Comparison of ENCODE assay signal across 22 mouse cellular contexts in the genomic region with DNA sequence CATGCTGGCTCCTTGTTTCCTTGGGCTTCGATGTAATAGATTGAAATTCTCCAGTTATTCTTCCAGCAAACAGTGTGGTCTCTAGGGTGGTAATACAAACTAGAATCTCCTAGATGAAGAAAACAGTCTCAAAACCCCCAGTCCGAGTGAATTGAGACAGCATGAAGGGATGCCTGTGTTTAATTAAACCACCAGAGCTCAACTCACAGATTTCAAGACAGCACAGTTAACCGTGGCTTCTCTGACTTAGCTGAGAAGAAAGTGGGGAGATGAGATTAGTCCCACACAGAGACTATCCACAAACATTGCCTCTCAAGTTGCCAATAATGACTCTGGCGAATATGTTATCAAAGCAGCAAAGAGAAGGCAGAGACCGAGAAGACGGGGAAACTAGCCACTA.
"Had no signal": no experiment of that assay in that cellular context is flagged by ENCODE, and none has a peak within 500 bp of the region (broad histone marks: within the 10 kb centered on the region; RNA-seq: fewer than 3 reads in every experiment).

No protein-coding gene starts in this region.

- H3K9ac ChIP-seq: liver, embryonic 13.5 days; liver, embryonic 15.5 days; liver, postnatal 0 days; lung, embryonic 15.5 days; neural tube, embryonic 13.5 days; neural tube, embryonic 15.5 days had no signal

- H3K27me3 ChIP-seq: liver, embryonic 13.5 days; liver, embryonic 15.5 days; lung, embryonic 15.5 days; megakaryocyte, embryonic 14.5 days; neural tube, embryonic 13.5 days; neural tube, embryonic 15.5 days had no signal

- H3K36me3 ChIP-seq: liver, embryonic 13.5 days; liver, embryonic 15.5 days; lung, embryonic 15.5 days; neural tube, embryonic 13.5 days; neural tube, embryonic 15.5 days had no signal

- H3K9me3 ChIP-seq: liver, embryonic 15.5 days; lung, embryonic 15.5 days; neural tube, embryonic 13.5 days; neural tube, embryonic 15.5 days had no signal

- ATAC-seq: liver, postnatal 0 days; lung, postnatal 0 days; midbrain, embryonic 16.5 days had no signal

- DNase-seq: liver, embryonic 13.5 days; liver, postnatal 0 days; lung, adult 2 months; lung, postnatal 14 days; lung, postnatal 36 days; retina, postnatal 1 day; right cerebral cortex, adult 18-20 months; right cerebral cortex, postnatal 25 days; right cerebral cortex, postnatal 4 days; spleen, adult 18-20 months; thymus, adult 18-20 months; thymus, postnatal 14 days; thymus, postnatal 36 days had no signal

- H3K4me1 ChIP-seq: liver, embryonic 13.5 days; liver, embryonic 15.5 days; megakaryocyte, embryonic 14.5 days; neural tube, embryonic 13.5 days; neural tube, embryonic 15.5 days had no signal

- H3K4me2 ChIP-seq: liver, embryonic 13.5 days; liver, embryonic 15.5 days; lung, embryonic 15.5 days; neural tube, embryonic 13.5 days; neural tube, embryonic 15.5 days had no signal

- H3K27ac ChIP-seq: liver, embryonic 13.5 days; liver, embryonic 15.5 days; lung, embryonic 15.5 days; macrophage; neural tube, embryonic 13.5 days; neural tube, embryonic 15.5 days had no signal

- H3K4me3 ChIP-seq: liver, embryonic 13.5 days; liver, embryonic 15.5 days; lung, embryonic 15.5 days; megakaryocyte, embryonic 14.5 days; myocyte; neural tube, embryonic 13.5 days; neural tube, embryonic 15.5 days had no signal
